Mouse (Mus musculus) bone marrow macrophage, adult 2 months (primary cell): ENCODE data around the gene Fbxo6. TPM values are rescaled to one million over a fixed set of nuclear protein-coding genes. Genes with fewer than 3 reads are reported as not detected.
A peak's percentile ranks its signal among the peaks of the same experiment; 100 is the strongest.
"Not testable (repeated sequence)": the region's sequence is repeated elsewhere in the genome, so short reads cannot be mapped to it uniquely, and the experiment has no call there.

Source experiments
- H3K27ac ChIP-seq: 2 replicates; pipeline ENCODE4 v1.5.1; 2012; ENCODE audit warnings: low read depth, low read length; ENCODE audit not compliant: insufficient read depth
- H3K4me1 ChIP-seq: 2 replicates; pipeline ENCODE4 v1.6.1; 2012; ENCODE audit warnings: low read length; ENCODE audit not compliant: control insufficient read depth, insufficient read depth
- H3K4me3 ChIP-seq: 2 replicates; pipeline ENCODE4 v1.5.1; 2012; ENCODE audit warnings: mild to moderate bottlenecking, low read length, moderate library complexity; ENCODE audit not compliant: insufficient read depth
- CTCF ChIP-seq: IDR thresholded peaks from 2 replicates; pipeline ENCODE4 v1.5.1; 2012; ENCODE audit warnings: low read depth, mild to moderate bottlenecking, low read length, moderate library complexity
- POLR2A ChIP-seq: IDR thresholded peaks from 2 replicates; pipeline ENCODE4 v1.6.1; 2012; ENCODE audit warnings: mild to moderate bottlenecking, low read depth, low read length, borderline replicate concordance
- polyA plus RNA-seq: library from polyadenylated mRNA; stranded (reverse); fragments of >200 nt; gene quantifications from 2 replicates; pipeline ENCODE4 v1.2.4, GENCODE M21; 2012; ENCODE audit not compliant: missing spikeins, insufficient read depth, insufficient read length

Gene Fbxo6
- 34.9 and 37.8 TPM in 2 replicates for polyA plus RNA-seq

DNA sequence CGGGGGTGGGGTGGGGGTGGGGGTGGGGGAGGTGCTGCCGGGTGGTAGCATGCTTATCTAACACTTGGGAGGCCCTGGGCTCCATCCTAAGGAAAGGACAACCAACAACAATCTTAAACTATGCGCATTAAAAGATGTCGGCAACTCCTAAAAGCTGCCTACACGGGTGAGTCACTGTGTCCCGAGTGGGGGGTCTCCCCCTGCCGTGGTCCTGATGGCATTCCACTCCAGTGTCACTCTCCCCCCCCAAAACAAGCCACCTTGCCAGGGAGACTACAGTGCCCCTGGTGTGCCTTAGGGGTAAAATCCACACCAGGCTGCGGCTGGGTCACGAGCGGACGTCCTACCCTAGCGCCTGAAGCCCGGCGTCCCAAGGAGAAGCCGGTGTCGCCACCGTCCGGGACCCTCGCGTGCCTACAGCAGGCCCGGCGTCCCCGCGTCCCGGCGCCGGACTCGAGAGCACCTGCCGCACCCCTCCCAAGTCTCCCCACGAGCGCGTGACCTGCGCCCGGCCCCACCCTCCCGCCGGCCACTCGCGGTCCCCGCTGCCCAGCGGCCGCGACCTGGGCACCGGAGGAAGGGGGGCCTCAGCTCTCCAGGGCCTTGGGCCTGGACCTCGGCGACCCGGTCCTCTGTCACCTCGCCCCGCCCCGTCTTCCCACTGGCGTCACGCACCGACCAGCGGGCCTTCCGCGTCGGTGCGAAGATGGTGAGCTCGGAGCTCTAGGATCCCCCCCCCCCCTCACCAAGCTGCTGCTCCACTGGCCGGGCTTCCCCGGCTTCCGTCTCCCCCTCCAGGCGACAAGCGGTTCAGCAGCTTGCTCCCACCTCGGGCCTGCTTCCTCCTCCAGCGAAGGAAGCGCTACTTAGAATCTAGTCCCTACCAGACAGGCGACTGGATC, at the start of gene Fbxo6:
TSS of gene Fbxo6 (minus strand) at position 874 of the 902 bp plus-strand sequence.
- Histone ChIP-seq H3K4me1 (peaks cover 7% of the 10 kb centered on the region), H3K27ac (peak within 1 kb of the TSS; percentile 66), H3K4me3 (peak within 1 kb of the TSS; percentile 76)
- no peak for TF ChIP-seq POLR2A
- peak; percentile 18; the same call in 1 of the 2 replicates for TF ChIP-seq CTCF

DNA sequence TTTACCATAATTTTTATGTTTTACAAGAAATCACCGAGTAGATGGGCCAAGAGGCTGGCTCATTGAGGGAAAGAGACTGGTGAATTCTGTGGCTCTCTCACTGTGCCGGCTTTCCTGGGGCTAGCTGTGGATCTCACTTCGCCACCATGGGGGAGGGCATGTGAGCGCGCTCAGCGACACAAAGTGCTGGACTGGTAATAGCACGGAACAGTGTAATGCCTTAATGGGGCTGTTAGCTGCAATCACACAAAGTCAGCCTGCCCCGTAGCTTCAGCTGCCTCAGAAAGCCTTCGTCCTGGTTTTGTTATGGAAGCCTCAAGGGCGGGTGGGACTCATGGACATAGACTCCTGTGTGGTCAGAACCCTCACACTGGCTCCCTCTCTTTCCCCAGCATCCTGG, 46.8 kb upstream of the Fbxo6 start:
- no peak overlapping the region for H3K27ac ChIP-seq
- no peaks in the 10 kb centered on the region for H3K4me1 ChIP-seq
- H3K4me3 ChIP-seq = no peak overlapping the region
- no peak for TF ChIP-seq POLR2A
- no peak for TF ChIP-seq CTCF

DNA sequence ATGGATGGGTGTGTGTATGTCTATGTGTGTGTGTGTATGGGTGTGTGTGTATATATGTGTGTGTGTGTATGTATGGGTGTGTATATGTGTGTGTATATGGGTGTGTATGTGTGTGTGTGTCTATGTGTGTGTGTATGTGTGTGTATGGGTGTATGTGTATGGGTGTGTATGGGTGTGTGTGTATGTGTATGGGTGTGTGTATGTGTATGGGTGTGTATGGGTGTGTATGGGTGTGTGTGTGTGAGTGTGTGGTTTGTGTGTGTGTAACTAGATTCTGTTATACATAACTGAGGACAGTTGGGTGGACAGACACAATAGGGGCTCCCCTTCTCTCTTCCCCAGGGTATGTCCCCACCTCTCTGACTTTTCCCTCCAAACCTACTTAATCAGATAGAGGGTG, 42.5 kb upstream of the Fbxo6 start:
- Histone ChIP-seq H3K27ac (no peak overlapping the region), H3K4me1 (no peaks in the 10 kb centered on the region), H3K4me3 (no peak overlapping the region)
- no peak for TF ChIP-seq CTCF
- TF ChIP-seq POLR2A = no peak

DNA sequence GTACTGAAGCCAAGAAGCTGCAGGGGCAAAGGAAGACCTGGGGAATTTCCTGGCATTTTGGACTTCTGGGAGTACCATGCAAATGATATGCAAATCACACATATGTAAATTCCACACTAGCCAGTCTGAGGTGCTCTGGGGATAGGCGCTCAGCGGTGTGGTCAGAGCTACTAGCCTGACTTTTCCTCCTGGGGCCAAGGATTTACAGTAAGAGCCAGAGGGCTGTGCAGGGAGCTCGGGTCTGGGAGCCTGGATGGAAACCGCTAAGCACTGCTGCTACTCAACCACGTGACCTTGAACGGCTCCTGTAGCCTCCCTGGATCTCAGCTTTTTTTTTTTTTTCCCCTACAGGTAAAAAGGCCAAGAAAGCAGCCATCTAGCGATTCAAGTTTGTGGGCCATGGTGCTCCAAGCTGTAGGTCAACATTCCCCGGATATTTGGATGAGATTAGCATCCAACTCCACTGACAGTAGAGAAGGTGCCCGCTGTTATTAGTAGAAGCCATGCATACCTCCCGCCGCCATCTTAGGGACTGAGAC, 40.8 kb upstream of the Fbxo6 start:
- Histone ChIP-seq H3K4me3 (no peak overlapping the region), H3K27ac (no peak overlapping the region), H3K4me1 (no peaks in the 10 kb centered on the region)
- no peak for TF ChIP-seq POLR2A
- no peak for TF ChIP-seq CTCF

DNA sequence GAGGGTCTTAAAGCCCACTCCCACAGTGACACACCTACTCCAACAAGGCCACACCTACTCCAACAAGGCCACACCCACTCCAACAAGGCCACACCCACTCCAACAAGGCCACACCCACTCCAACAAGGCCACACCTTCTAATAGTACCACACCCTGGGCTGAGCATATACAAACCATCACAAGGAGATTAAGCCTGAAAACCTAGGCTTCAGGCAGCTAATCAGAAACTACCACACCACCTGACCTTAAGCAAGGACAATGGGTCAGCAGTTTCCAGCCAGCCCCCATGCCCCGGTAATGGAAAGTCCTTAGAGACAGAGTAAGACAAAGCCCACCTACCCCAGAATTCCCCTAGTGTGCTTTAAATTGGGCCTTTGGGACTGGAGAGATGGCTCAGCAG, 36.8 kb upstream of the Fbxo6 start:
- H3K4me3 ChIP-seq, H3K27ac ChIP-seq, H3K4me1 ChIP-seq: not testable (repeated sequence)

DNA sequence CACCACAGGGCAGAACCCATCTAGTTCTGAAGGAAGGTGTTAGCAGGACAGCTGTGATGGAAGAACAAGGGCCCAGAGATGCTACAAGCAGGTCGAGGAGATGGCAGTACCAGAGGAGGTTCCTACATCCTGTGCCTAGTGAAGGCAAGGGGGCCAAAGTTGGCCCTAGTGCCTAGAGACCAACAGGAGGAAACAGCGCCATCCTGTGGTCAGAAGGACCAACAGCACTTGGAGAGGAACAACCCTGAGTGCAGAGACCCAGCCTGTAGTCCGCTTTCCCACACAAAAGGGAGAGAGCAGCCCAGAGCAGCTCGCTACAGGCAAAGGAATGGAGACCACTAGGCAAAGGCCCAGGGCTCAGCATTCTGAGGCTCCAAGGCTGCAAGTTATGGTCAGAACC, 33.9 kb upstream of the Fbxo6 start:
- no peak overlapping the region for H3K27ac ChIP-seq
- H3K4me1 ChIP-seq = no peaks in the 10 kb centered on the region
- no peak for TF ChIP-seq POLR2A
- TF ChIP-seq CTCF = no peak
- H3K4me3 ChIP-seq = no peak overlapping the region

DNA sequence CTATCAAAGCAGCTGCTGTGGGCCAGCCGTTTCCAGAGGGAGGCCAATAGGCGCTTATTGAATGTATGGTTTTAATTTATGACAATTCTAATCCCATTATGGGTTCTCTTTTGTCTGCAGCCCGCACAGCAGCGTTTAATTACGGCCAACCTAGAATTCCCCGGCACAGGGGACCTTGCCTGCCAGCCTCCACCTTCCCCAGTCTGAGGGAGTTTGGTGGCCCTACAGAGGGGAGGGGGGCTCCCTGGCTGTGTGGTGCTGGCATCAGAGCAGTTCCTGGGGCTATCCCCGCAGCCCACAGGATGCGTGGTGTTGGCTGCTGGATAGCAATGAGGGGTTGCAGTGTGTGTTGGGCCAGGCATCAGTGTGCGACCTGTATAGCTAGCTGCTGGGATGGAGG, 32.6 kb upstream of the Fbxo6 start:
- TF ChIP-seq POLR2A (no peak), CTCF (no peak)
- Histone ChIP-seq H3K27ac (no peak overlapping the region), H3K4me1 (no peaks in the 10 kb centered on the region), H3K4me3 (no peak overlapping the region)

DNA sequence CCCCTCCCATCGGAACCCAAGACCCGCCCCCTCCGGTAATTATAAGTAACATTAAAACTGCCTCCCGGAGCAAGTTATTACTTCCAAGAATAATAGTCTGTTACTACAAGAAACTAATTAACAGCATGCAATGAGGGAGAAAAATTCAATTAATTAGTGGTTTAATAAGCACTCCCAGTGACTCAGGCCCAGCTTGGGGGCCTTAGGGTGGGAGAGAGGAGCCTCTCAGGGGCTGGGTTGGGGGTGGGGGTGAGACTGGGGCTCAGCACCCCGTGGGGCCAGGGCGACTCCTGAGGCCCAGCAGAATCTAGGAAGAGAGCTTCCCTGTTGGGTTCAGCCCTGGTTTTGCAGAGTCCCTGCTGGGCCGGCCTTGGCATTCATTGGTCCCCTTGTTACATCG, 30.4 kb upstream of the Fbxo6 start:
- no peaks in the 10 kb centered on the region for H3K4me1 ChIP-seq
- TF ChIP-seq POLR2A = no peak
- TF ChIP-seq CTCF = no peak
- no peak overlapping the region for H3K27ac ChIP-seq
- H3K4me3 ChIP-seq = no peak overlapping the region

DNA sequence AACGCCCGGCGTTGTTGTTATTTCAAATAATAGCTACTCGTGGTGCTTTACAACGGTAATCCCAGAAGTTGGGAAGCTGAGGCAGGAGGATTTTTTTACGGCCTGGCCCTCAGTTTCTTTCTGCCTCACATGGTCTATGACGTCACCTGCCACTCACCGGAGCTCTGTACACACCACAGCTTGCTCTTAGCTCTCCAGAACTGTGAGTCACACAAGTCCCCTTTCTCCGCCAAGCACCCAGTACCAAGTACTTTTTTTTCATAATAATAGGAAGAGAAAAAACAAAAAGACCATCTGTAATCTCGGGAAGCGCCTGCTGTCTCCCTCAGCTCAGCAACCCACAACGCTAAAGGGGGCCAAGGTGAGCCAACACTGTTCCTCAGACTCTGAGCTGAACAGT, 29.5 kb upstream of the Fbxo6 start:
- no peak for TF ChIP-seq CTCF
- Histone ChIP-seq H3K4me1 (peaks cover under 1% of the 10 kb centered on the region; the same call in 1 of the 2 replicates), H3K4me3 (no peak overlapping the region), H3K27ac (no peak overlapping the region)

DNA sequence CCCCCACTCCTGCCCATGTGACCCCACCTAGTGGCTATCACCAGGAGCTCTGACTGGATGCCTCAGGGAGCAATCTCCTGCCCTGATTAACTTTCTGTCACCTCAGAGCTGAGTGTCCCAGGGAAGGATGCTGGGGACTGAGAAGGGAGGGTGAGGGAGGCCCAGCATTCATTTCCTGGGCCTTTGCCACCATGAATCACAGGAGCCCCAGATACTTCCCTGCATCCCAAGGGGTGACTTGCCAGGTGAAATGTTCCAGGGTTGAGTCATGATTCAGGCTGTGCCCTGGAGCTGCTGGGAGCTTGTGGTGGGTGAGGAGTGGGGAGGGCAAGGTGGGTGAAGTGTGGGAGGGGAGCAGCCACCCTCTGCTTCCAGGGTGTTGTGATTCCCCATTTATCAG, 25.8 kb upstream of the Fbxo6 start:
- Histone ChIP-seq H3K4me3 (no peak overlapping the region), H3K4me1 (peaks cover 3% of the 10 kb centered on the region; the same call in 1 of the 2 replicates), H3K27ac (no peak overlapping the region)
- no peak for TF ChIP-seq CTCF
- no peak for TF ChIP-seq POLR2A

DNA sequence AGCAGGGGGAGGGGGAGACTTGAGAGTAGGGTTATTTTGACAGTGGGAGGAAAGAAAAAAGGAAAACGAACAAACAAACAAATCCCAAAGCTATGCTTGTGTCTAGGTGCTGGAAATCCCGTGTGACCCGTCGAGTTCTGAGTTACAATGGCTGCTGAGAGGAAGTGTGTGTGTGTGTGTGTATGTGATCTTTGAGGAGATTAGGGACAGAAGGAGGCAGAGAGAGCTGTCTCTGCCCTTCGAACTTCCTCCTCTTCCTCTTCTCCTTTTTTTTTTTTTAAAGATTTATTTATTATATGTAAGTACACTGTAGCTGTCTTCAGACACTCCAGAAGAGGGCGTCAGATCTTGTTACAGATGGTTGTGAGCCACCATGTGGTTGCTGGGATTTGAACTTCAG, 24.7 kb upstream of the Fbxo6 start:
- H3K4me3 ChIP-seq, H3K4me1 ChIP-seq: not testable (repeated sequence)

More for the DNA sequence above, 24.7 kb upstream of the Fbxo6 start:
- H3K27ac ChIP-seq = not testable (repeated sequence)
